Mouse (Mus musculus): ENCODE data around the gene Atp5l.

GRCm38 (mm10) chr9:44868336-44869094 lies 52.0 kb downstream of the Atp5l start:
- TF ChIP-seq POLR2A (IDR thresholded peaks at IDR 0.05; ENCODE audit: insufficient read length, low read depth) (no peak), USF1 (IDR thresholded peaks at IDR 0.05; ENCODE audit: low read depth) (no peak), MYOD1 (IDR thresholded peaks at IDR 0.05; ENCODE audit: control insufficient read depth in 1 of 3, insufficient read length in 2 of 3, low read depth in 2 of 3) (no peak), TCF12 (IDR thresholded peaks at IDR 0.05; ENCODE audit: insufficient read depth, poor library complexity, severe bottlenecking) (no peak), MAX (IDR thresholded peaks at IDR 0.05; ENCODE audit: low read depth) (no peak)

Measured in myocyte (in vitro differentiated cells).